Mouse (Mus musculus) cerebellum, adult 2 months (tissue): Measurements from ENCODE around the gene Fastk. TPM values are rescaled to one million over a fixed set of nuclear protein-coding genes. Genes with fewer than 3 reads are reported as not detected.

Experiments
- DNase-seq, 2 experiments: peaks; one replicate each; pipeline ENCODE4 v3.0.0; 2021
- H3K27ac ChIP-seq: fragments of 200-500 bp; 2 replicates; pipeline ENCODE4 v1.5.1; 2012; ENCODE audit warnings: low read length, control low read depth, inconsistent platforms; ENCODE audit not compliant: insufficient read depth
- H3K27me3 ChIP-seq: fragments of 200-500 bp; 2 replicates; pipeline ENCODE4 v1.6.1; 2012; ENCODE audit warnings: inconsistent platforms, mild to moderate bottlenecking, low read length, moderate library complexity; ENCODE audit not compliant: control insufficient read depth, insufficient read depth
- H3K4me1 ChIP-seq: fragments of 200-500 bp; 2 replicates; pipeline ENCODE4 v1.6.1; 2011; ENCODE audit warnings: low read length; ENCODE audit not compliant: control insufficient read depth, insufficient read depth
- H3K4me3 ChIP-seq: fragments of 200-500 bp; replicated peaks from 2 replicates; pipeline ENCODE3; 2011; ENCODE audit warnings: mild to moderate bottlenecking, low read depth, low read length, control low read depth; ENCODE audit not compliant: insufficient read depth
- CTCF ChIP-seq: fragments of 200-500 bp; IDR thresholded peaks from 2 replicates; pipeline ENCODE4 v1.5.1; 2011; ENCODE audit warnings: low read depth, mild to moderate bottlenecking, control low read depth, low read length, moderate library complexity, borderline replicate concordance; ENCODE audit not compliant: insufficient read depth
- POLR2A ChIP-seq: fragments of 200-500 bp; IDR thresholded peaks from 2 replicates; pipeline ENCODE4 v1.6.1; 2011; ENCODE audit warnings: low read length, control low read depth, borderline replicate concordance; ENCODE audit not compliant: insufficient read depth
- WGBS: fragments of 180-500 bp; shearing (Covaris S2); methylation state at CpG from one replicate; pipeline ENCODE4 v1.1.7; 2018; 5-methylcytosine and 5-hydroxymethylcytosine counted together
- polyA plus RNA-seq: library from polyadenylated mRNA; depleted of rRNA; stranded (reverse); fragments of >200 nt; gene quantifications from 2 replicates; pipeline ENCODE4 v1.2.3, GENCODE M21; 2012

The Fastk gene
- polyA plus RNA-seq, 1 experiment, result 246 TPM

GRCm38 (mm10) chr5:24413042-24413693 lies 31.9 kb downstream of the Fastk start, which contains the start of gene Asic3:
Gene Asic3 (plus strand): TSS chr5:24413392.
- WGBS, result 55% methylated on average over 11 of the region's 11 CpGs

GRCm38 (mm10) chr5:24412063-24412462 lies 33.0 kb downstream of the Fastk start:
- WGBS, result 93% methylated on average over 2 of the region's 2 CpGs
- H3K27ac ChIP-seq, result no peak overlapping the region
- no peak overlapping the region for H3K4me3 ChIP-seq
- TF ChIP-seq POLR2A (no peak), CTCF (no peak)
- no peaks in the 10 kb centered on the region for H3K27me3 ChIP-seq
- DNase-seq, result no peak
- H3K4me1 ChIP-seq, result peaks cover 13% of the 10 kb centered on the region

More at GRCm38 (mm10) chr5:24413042-24413693, 31.9 kb downstream of the Fastk start, which contains the start of gene Asic3:
- H3K4me3 ChIP-seq, result no peak within 1 kb of the TSS
- no peak for DNase-seq
- no peak within 1 kb of the TSS for H3K27ac ChIP-seq
- no peaks in the 10 kb centered on the region for H3K27me3 ChIP-seq
- TF ChIP-seq POLR2A, result no peak
- TF ChIP-seq CTCF, result no peak
- H3K4me1 ChIP-seq, result peaks cover 13% of the 10 kb centered on the region

- Histone ChIP-seq H3K4me1 (peaks cover 3% of the 10 kb centered on the region; the same call in 1 of the 2 replicates), H3K27ac (no peak overlapping the region), H3K4me3 (no peak overlapping the region), H3K27me3 (no peaks in the 10 kb centered on the region)
- WGBS, result 81% methylated on average over 2 of the region's 2 CpGs
- TF ChIP-seq CTCF (no peak), POLR2A (no peak)
- no peak for DNase-seq
Observed at GRCm38 (mm10) chr5:24409466-24409865, 35.6 kb downstream of the Fastk start.

GRCm38 (mm10) chr5:24408651-24409050 lies 36.4 kb downstream of the Fastk start:
- 67% methylated on average over 13 of the region's 13 CpGs for WGBS
- TF ChIP-seq POLR2A (no peak), CTCF (no peak)
- no peak for DNase-seq

GRCm38 (mm10) chr5:24405389-24405876 lies 39.7 kb downstream of the Fastk start:
- TF ChIP-seq POLR2A (no peak), CTCF (no peak)
- DNase-seq, result no peak
- H3K27ac ChIP-seq, result no peak overlapping the region
- H3K4me3 ChIP-seq, result no peak overlapping the region
- WGBS, result 75% methylated on average over 3 of the region's 3 CpGs
- H3K27me3 ChIP-seq, result no peaks in the 10 kb centered on the region
- H3K4me1 ChIP-seq, result peaks cover 17% of the 10 kb centered on the region

More at GRCm38 (mm10) chr5:24408651-24409050, 36.4 kb downstream of the Fastk start:
- Histone ChIP-seq H3K27me3 (no peaks in the 10 kb centered on the region), H3K27ac (no peak overlapping the region), H3K4me3 (no peak overlapping the region), H3K4me1 (peaks cover 5% of the 10 kb centered on the region; the same call in 1 of the 2 replicates)

GRCm38 (mm10) chr5:24404594-24405360 lies 40.3 kb downstream of the Fastk start:
- 62% methylated on average over 6 of the region's 6 CpGs for WGBS

GRCm38 (mm10) chr5:24401969-24402368 lies 43.1 kb downstream of the Fastk start:
- DNase-seq, result no peak
- Histone ChIP-seq H3K27ac (no peak overlapping the region), H3K27me3 (no peaks in the 10 kb centered on the region), H3K4me1 (peaks cover 25% of the 10 kb centered on the region), H3K4me3 (no peak overlapping the region)
- no peak for TF ChIP-seq POLR2A
- TF ChIP-seq CTCF, result no peak
- 24% methylated on average over 9 of the region's 9 CpGs for WGBS

More at GRCm38 (mm10) chr5:24404594-24405360, 40.3 kb downstream of the Fastk start:
- Histone ChIP-seq H3K27me3 (no peaks in the 10 kb centered on the region), H3K4me3 (no peak overlapping the region), H3K4me1 (peaks cover 23% of the 10 kb centered on the region), H3K27ac (no peak overlapping the region)
- DNase-seq, result no peak
- TF ChIP-seq POLR2A, result no peak
- no peak for TF ChIP-seq CTCF
